Mouse (Mus musculus) lung, adult 18-20 months (tissue): ENCODE results near the gene Defa28.
"Not testable (repeated sequence)": the region's sequence is repeated elsewhere in the genome, so short reads cannot be mapped to it uniquely, and the experiment has no call there.

Experiments
- DNase-seq, 2 experiments: peaks; one replicate each; pipeline ENCODE4 v3.0.0; 2022; ENCODE audit warnings: mixed read lengths in 2 of 2

Defa28 gene

DNA sequence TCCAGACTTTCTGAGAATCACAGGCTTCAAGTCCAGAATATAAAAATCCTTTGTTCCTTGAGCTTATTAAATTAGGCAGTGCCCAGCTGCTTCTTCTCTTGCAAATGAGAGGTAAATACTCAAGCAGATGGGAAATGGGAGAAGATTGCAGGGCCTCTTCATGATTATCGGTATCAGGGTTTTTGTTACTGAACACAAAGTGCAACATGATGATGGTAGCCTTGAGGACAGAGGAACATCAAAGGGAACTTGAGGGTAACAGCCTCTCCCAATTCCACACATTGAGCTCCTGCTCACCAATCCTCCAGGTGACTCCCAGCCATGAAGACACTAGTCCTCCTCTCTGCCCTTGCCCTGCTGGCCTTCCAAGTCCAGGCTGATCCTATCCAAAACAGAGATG, at the start of gene Defa28:
Gene Defa28, plus strand, starts transcription at position 301 of the 400 bp plus-strand sequence.
- not testable (repeated sequence) for DNase-seq

GRCm38 (mm10) chr8:21565086-21565485, 17.7 kb upstream of the Defa28 start, which contains the start of gene Defa37:
Gene Defa37, plus strand, starts transcription at chr8:21565386.
- not testable (repeated sequence) for DNase-seq

DNA sequence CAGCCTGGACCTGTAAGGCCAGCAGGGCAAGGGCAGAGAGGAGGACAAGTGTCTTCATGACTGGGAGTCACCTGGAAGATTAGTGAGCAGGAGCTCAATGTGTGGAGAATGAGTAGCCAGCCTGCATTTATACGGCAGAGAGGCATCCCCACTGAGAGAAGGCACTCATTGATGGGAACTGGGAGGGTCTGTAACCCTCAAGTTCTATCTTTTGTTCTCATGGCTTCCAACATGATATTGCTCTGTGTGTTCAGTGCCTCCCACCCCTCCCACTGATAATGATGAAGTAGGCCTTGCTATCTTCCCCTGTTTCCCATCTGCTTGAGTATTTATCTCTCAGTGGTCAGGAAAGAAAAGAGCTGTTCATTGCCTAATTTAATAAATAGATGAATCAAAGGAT, 11.6 kb downstream of the Defa28 start, which contains the start of gene Gm7861:
Gene Gm7861, minus strand, starts transcription at position 101 of the 400 bp plus-strand sequence.
- not testable (repeated sequence) for DNase-seq

GRCm38 (mm10) chr8:21617883-21618282, 35.1 kb downstream of the Defa28 start, which contains the start of gene Defa26:
Gene Defa26, plus strand, starts transcription at chr8:21618183.
- DNase-seq, result not testable (repeated sequence)
